In genomic region chr9:50848821-50849220, GRCm38 (mm10) we compare ENCODE assay signal across 7 mouse cellular contexts. TPM values are rescaled to one million over a fixed set of nuclear protein-coding genes. Genes with fewer than 3 reads are reported as not detected.
DNase-seq lines count a peak whose midpoint lies in the region; ATAC-seq and TF ChIP-seq lines count a peak whose summit lies in the region.

No protein-coding gene starts in this region.

- WGBS in midbrain, embryonic 11.5 days = 63% methylated on average over 5 of the region's 5 CpGs
- 49% methylated on average over 5 of the region's 5 CpGs for WGBS in midbrain, embryonic 14.5 days
- 69% methylated on average over 5 of the region's 5 CpGs for WGBS in liver, embryonic 15.5 days (ENCODE audit: insufficient replicate concordance)
- 66% methylated on average over 5 of the region's 5 CpGs for WGBS in heart, embryonic 10.5 days

- H3K27ac ChIP-seq in midbrain, embryonic 11.5 days (ENCODE audit: low read depth, low read length) = no peak overlapping the region
- no peak overlapping the region for H3K27ac ChIP-seq in midbrain, embryonic 14.5 days (replicated peaks; ENCODE audit: low read depth, low read length)
- peak overlapping the region; percentile 65 for H3K27ac ChIP-seq in liver, embryonic 15.5 days (replicated peaks)
- no peak overlapping the region for H3K27ac ChIP-seq in left cerebral cortex, adult 2 months
- no peak overlapping the region for H3K27ac ChIP-seq in heart, embryonic 10.5 days

- 0 out of 2 replicates have a peak, but pooled peaks cover 2% of the 10 kb centered on the region for H3K36me3 ChIP-seq in midbrain, embryonic 11.5 days (ENCODE audit: control insufficient read depth, insufficient read depth, low read length)
- H3K36me3 ChIP-seq in midbrain, embryonic 14.5 days (ENCODE audit: control insufficient read depth, insufficient read depth, low read length) = peaks cover 11% of the 10 kb centered on the region
- H3K36me3 ChIP-seq in liver, embryonic 15.5 days (replicated peaks) = no peaks in the 10 kb centered on the region
- peaks cover 9% of the 10 kb centered on the region for H3K36me3 ChIP-seq in heart, embryonic 10.5 days

- no peak overlapping the region for H3K4me3 ChIP-seq in midbrain, embryonic 11.5 days (ENCODE audit: low read depth, low read length)
- H3K4me3 ChIP-seq in midbrain, embryonic 14.5 days (replicated peaks; ENCODE audit: low read depth, low read length) = no peak overlapping the region
- no peak overlapping the region for H3K4me3 ChIP-seq in liver, embryonic 15.5 days (replicated peaks)
- no peak overlapping the region for H3K4me3 ChIP-seq in left cerebral cortex, adult 2 months
- no peak overlapping the region for H3K4me3 ChIP-seq in heart, embryonic 10.5 days

- no peaks in the 10 kb centered on the region; the same call in 1 of the 2 replicates for H3K4me1 ChIP-seq in midbrain, embryonic 11.5 days (ENCODE audit: control insufficient read depth, insufficient read depth, low read length)
- H3K4me1 ChIP-seq in midbrain, embryonic 14.5 days (ENCODE audit: control insufficient read depth, insufficient read depth, low read length) = no peaks in the 10 kb centered on the region
- H3K4me1 ChIP-seq in liver, embryonic 15.5 days (replicated peaks) = peaks cover 67% of the 10 kb centered on the region
- H3K4me1 ChIP-seq in heart, embryonic 10.5 days = peaks cover 24% of the 10 kb centered on the region

- TF ChIP-seq CTCF in left cerebral cortex, adult 2 months (IDR thresholded peaks at IDR 0.05) = no peak

- ATAC-seq in midbrain, embryonic 11.5 days (ENCODE audit: low FRiP score) = peak; percentile 43; the same call in 1 of the 2 replicates
- no peak for ATAC-seq in midbrain, embryonic 14.5 days (ENCODE audit: low FRiP score, low TSS enrichment)
- no peak for ATAC-seq in liver, embryonic 15.5 days (ENCODE audit: insufficient read depth)

- intact Hi-C loops in left cerebral cortex, adult 2 months (cut with DNase I) = loop anchor here (1.0 to 5.0 kb wide), 4 partner anchors 160 to 303 kb away; partner anchors contain the start of gene Sik2

- no peak for DNase-seq in midbrain, embryonic 11.5 days (ENCODE audit: low spot score, missing footprints)
- no peak for DNase-seq in midbrain, embryonic 14.5 days
- peak; percentile 68 to 74 for DNase-seq in kidney, adult 8-10 months
- DNase-seq in left cerebral cortex, adult 2 months (ENCODE audit: extremely low spot score in 1 of 2, low spot score in 2 of 2) = no peak
- no peak for DNase-seq in urinary bladder, postnatal 10 days (ENCODE audit: low spot score)
- no peak for DNase-seq in heart, embryonic 10.5 days (ENCODE audit: low spot score)

- H3K27me3 ChIP-seq in midbrain, embryonic 11.5 days (ENCODE audit: control insufficient read depth, insufficient read depth, low read length) = no peaks in the 10 kb centered on the region
- no peaks in the 10 kb centered on the region for H3K27me3 ChIP-seq in midbrain, embryonic 14.5 days (ENCODE audit: control insufficient read depth, insufficient read depth, low read length)
- H3K27me3 ChIP-seq in liver, embryonic 15.5 days = no peaks in the 10 kb centered on the region
- H3K27me3 ChIP-seq in heart, embryonic 10.5 days (ENCODE audit: insufficient read depth, poor library complexity, severe bottlenecking) = no peaks in the 10 kb centered on the region

- H3K9ac ChIP-seq in midbrain, embryonic 11.5 days (ENCODE audit: low read length) = no peak overlapping the region
- no peak overlapping the region for H3K9ac ChIP-seq in midbrain, embryonic 14.5 days (replicated peaks; ENCODE audit: low read length)
- H3K9ac ChIP-seq in liver, embryonic 15.5 days = 0 out of 2 replicates have a peak overlapping the region, but pooled peaks have one; percentile 9

- no peaks in the 10 kb centered on the region for H3K9me3 ChIP-seq in midbrain, embryonic 11.5 days (ENCODE audit: control insufficient read depth, low read length)
- no peaks in the 10 kb centered on the region for H3K9me3 ChIP-seq in midbrain, embryonic 14.5 days (ENCODE audit: control insufficient read depth, low read length)
- H3K9me3 ChIP-seq in liver, embryonic 15.5 days (replicated peaks) = no peaks in the 10 kb centered on the region
- H3K9me3 ChIP-seq in heart, embryonic 10.5 days = no peaks in the 10 kb centered on the region

- no peak overlapping the region for H3K4me2 ChIP-seq in midbrain, embryonic 11.5 days
- H3K4me2 ChIP-seq in midbrain, embryonic 14.5 days (ENCODE audit: low read length) = no peak overlapping the region
- H3K4me2 ChIP-seq in liver, embryonic 15.5 days = no peak overlapping the region

RNA-seq across cellular contexts. Expression of gene Ppp2r1b, which starts 3.7 kb away (rescaled TPM):
- polyA plus RNA-seq in midbrain, embryonic 11.5 days (2014; fragmentation: Nextera tagmentation; extraction: Ambion mirVana) = 114 and 126 TPM in 2 replicates
- 31.3 and 47.8 TPM in 2 replicates for polyA plus RNA-seq in midbrain, embryonic 14.5 days (2014; fragmentation: Nextera tagmentation; extraction: Ambion mirVana)
- polyA plus RNA-seq in liver, embryonic 15.5 days (2015; fragmentation: Nextera tagmentation; extraction: Ambion mirVana) = 68.8 and 70.2 TPM in 2 replicates
- total RNA-seq in left cerebral cortex, adult 2 months (2021) = 10 to 100 TPM; 21.6 to 28.5 TPM
- polyA plus RNA-seq in heart, embryonic 10.5 days (2016; fragmentation: Nextera tagmentation; extraction: Ambion mirVana) = 95.8 and 99.3 TPM in 2 replicates

Comparison
In these comparisons a context has a peak if more than half of its experiments do, and no peak if none do; other contexts are left out.
1. DNase-seq: peak in kidney, adult 8-10 months (2 of 2); none in midbrain, embryonic 11.5 days (single experiment), midbrain, embryonic 14.5 days (single experiment), left cerebral cortex, adult 2 months (0 of 2), urinary bladder, postnatal 10 days (single experiment) and heart, embryonic 10.5 days (single experiment).